Mouse (Mus musculus) erythroblast, embryonic 14.5 days (primary cell): ENCODE measurements around the gene Stab2. TPM values are rescaled to one million over a fixed set of nuclear protein-coding genes. Genes with fewer than 3 reads are reported as not detected.

Experiments used
- H3K27me3 ChIP-seq: 2 replicates; pipeline ENCODE4 v1.6.1; 2012; ENCODE audit warnings: inconsistent platforms; ENCODE audit not compliant: control insufficient read depth
- H3K36me3 ChIP-seq: 2 replicates; pipeline ENCODE4 v1.6.1; 2012; ENCODE audit warnings: mild to moderate bottlenecking, inconsistent platforms; ENCODE audit not compliant: control insufficient read depth
- H3K4me1 ChIP-seq: 2 replicates; pipeline ENCODE4 v1.6.1; 2012; ENCODE audit warnings: inconsistent platforms; ENCODE audit not compliant: control insufficient read depth
- H3K4me3 ChIP-seq: replicated peaks from 2 replicates; pipeline ENCODE3; 2012; ENCODE audit warnings: moderate library complexity, mild to moderate bottlenecking, inconsistent platforms
- H3K9me3 ChIP-seq: 2 replicates; pipeline ENCODE4 v1.6.1; 2012; ENCODE audit warnings: low read length, inconsistent platforms, mixed read lengths; ENCODE audit not compliant: control insufficient read depth
- GATA1 ChIP-seq: IDR thresholded peaks from 2 replicates; pipeline ENCODE4 v1.6.1; 2012; ENCODE audit warnings: low read length, inconsistent platforms, mixed read lengths
- TAL1 ChIP-seq: IDR thresholded peaks from 3 replicates; pipeline ENCODE4 v1.6.1; 2012; ENCODE audit warnings: low read length, inconsistent platforms, mixed read lengths
- polyA plus RNA-seq: library from polyadenylated mRNA; stranded (reverse); fragments of >175 nt; gene quantifications from 2 replicates; pipeline ENCODE4 v1.2.3, GENCODE M21; 2012

The Stab2 gene
- polyA plus RNA-seq, 1 experiment, result 0.06 TPM

DNA sequence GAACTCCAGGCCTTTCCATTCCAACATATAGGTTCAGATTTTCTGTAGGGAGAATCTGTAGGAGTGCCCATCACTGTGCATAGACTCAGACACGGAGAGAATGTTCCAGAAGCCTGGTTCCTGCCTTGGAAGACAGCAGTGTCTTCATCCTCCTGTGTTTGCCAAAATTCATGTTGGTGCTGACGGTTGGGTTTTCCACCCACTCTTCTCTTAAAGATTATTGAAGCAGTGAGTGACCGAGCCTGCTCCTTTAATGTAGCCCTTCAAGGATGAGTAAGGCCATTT, 332 bp upstream of the Stab2 start:
- Histone ChIP-seq H3K36me3 (no peaks in the 10 kb centered on the region), H3K9me3 (no peaks in the 10 kb centered on the region), H3K4me1 (no peaks in the 10 kb centered on the region), H3K27me3 (no peaks in the 10 kb centered on the region), H3K4me3 (no peak overlapping the region)
- no peak for TF ChIP-seq TAL1
- TF ChIP-seq GATA1, result no peak

DNA sequence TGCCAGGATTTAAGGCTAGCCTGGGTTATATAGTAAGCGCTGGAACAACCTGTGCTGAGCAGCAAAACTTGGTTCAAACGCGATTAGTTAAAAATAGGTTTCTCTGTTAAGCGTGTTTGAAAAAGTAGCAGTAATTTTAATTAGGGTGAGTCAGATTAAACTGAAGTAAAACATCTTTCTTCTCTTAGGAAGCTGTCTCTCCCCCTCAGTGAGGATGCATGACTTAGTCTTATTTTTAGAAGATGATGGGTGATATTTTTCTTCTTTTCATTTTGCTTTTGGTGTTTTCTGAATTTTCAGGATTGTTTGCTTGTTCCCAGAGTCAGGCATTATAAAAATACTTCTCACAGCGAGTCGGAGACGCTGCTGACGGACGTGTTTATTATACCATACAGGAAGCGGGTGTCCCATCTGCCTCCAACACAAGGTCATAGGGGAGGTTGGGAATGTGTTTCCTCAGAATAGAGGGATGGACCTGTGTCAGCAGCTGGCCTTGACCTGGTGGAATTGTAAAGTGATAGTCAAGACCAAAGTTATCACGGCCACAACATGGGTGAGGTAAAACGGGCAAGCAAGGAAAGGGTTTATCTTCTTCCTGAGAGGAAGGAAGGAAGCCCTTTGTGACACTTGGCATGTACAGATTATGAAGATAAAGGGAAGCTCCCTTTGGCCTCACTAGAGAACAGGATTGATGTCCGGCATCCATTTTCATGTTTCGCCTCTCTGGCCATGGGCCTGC, 15.4 kb downstream of the Stab2 start:
- Histone ChIP-seq H3K36me3 (no peaks in the 10 kb centered on the region), H3K4me3 (no peak overlapping the region), H3K4me1 (no peaks in the 10 kb centered on the region), H3K27me3 (no peaks in the 10 kb centered on the region; the same call in 1 of the 2 replicates), H3K9me3 (no peaks in the 10 kb centered on the region)
- no peak for TF ChIP-seq GATA1
- TF ChIP-seq TAL1, result no peak

DNA sequence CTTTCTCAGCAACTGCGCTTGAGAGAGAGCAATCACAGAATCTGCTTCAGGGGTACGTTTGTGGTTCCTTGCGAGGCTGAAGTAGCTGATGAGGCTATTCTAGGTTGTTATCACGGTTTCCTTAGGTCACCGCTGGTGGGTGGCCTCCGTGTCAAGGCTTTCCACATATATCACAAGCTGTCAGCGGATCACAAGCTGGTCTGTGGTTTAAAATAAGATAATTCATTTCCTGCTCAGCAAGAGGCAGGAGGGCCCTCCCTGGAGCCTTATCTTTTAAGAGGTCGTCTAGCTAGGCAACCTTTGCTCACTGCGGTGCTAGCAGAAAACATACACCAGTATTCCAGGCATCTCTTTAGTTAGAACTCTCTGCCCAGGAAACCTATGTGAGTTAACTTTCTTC, 17.2 kb downstream of the Stab2 start:
- TF ChIP-seq TAL1 (no peak), GATA1 (no peak)
- Histone ChIP-seq H3K4me3 (no peak overlapping the region), H3K4me1 (no peaks in the 10 kb centered on the region), H3K36me3 (no peaks in the 10 kb centered on the region), H3K27me3 (no peaks in the 10 kb centered on the region; the same call in 1 of the 2 replicates), H3K9me3 (no peaks in the 10 kb centered on the region)

DNA sequence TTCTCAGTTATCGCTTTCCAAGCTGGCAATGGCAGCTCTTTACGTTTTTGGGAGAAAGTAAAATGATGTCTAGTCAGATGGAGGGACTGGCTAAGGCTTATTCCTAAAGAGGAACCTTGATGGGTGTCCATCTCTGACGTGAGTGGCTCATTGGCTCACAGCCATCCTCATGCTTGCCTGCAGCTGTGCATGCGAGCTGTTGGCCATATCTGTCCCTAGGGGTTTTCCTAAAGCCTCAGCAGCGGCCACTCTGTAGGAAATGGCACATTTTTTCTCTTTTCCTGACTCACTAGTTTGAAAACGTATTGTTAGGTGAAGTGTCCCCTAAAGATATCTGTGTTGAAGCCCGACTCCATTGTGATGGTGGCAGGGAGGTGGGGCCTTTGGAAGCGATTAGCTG, 18.0 kb downstream of the Stab2 start:
- H3K36me3 ChIP-seq, result no peaks in the 10 kb centered on the region
- H3K9me3 ChIP-seq, result no peaks in the 10 kb centered on the region
- no peaks in the 10 kb centered on the region; the same call in 1 of the 2 replicates for H3K27me3 ChIP-seq
- no peak overlapping the region for H3K4me3 ChIP-seq
- TF ChIP-seq GATA1 (no peak), TAL1 (no peak)
- no peaks in the 10 kb centered on the region for H3K4me1 ChIP-seq

DNA sequence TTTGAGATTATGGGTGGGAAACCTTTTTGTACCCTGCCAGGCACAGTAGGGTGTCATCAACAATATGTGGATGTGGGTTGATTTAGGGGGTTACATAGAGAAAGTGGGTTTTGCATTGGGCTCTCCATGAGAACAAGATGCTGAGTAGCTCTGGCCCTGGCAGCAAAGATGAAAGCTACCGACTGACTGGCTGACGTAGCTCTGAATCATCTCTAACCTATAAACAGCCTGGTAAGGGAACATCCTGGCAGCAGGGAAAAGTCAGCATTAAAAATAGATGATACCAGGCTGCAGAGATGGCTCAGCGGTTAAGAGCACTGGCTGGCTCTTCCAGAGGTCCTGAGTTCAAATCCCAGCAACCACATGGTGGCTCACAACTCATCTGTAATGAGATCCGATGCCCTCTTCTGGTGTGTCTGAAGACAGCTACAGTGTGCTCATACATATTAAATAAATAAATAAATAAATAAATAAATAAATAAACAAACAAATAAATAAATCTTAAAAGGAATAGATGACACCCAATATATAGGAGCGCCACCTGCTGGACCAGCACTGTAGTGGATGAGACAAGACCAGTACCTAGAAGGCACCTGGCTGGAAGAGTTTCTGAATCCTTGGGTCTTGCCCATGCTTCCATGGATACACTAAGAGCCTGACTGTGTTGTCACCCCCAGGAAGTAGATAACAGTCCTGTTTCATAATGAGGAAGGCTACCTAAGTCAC, 31.7 kb downstream of the Stab2 start:
- Histone ChIP-seq H3K36me3 (no peaks in the 10 kb centered on the region), H3K9me3 (no peaks in the 10 kb centered on the region), H3K4me3 (no peak overlapping the region), H3K4me1 (no peaks in the 10 kb centered on the region; the same call in 1 of the 2 replicates), H3K27me3 (peaks cover 2% of the 10 kb centered on the region; the same call in 1 of the 2 replicates)
- TF ChIP-seq TAL1, result no peak
- no peak for TF ChIP-seq GATA1

DNA sequence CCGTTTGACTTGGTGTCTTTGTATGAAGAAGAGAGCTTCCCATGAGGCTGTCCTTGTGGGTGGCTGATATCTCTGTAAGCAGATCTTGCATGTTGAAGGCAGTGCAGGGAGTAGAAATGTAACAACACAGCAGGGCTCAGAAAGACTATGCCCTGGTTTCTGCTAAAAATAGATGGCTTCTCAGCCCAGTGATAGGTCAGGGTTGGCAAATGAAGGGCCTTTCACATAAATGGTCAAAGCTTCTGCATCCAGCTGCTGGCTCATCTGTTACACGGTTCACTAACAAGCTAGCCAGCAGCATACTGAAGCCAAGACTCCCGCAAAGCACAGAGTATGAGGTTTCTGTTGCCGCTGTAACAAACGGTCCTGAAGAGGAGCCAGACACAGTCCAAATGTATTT, 34.5 kb downstream of the Stab2 start:
- no peak for TF ChIP-seq GATA1
- TF ChIP-seq TAL1, result no peak
- no peaks in the 10 kb centered on the region for H3K9me3 ChIP-seq
- H3K4me3 ChIP-seq, result no peak overlapping the region

DNA sequence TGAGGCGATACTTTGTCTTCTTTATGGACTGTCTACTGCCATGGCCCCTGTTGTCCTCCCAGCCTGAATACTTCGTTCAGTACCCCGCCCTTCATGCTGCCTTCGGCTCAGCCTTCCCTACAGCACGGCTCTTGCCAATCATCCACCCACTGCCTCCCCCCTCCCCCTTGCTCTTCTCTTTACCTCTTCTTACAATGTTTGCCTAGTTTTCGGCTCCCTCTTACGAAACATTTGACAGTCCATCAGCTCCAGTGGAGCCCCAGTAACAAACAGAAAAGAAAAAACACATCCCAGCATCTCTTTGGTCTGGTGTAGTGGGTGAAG, 35.4 kb downstream of the Stab2 start:
- no peaks in the 10 kb centered on the region for H3K36me3 ChIP-seq
- no peaks in the 10 kb centered on the region for H3K9me3 ChIP-seq
- H3K4me1 ChIP-seq, result no peaks in the 10 kb centered on the region; the same call in 1 of the 2 replicates
- peaks cover 2% of the 10 kb centered on the region; the same call in 1 of the 2 replicates for H3K27me3 ChIP-seq
- TF ChIP-seq GATA1 (no peak), TAL1 (no peak)
- no peak overlapping the region for H3K4me3 ChIP-seq

More for the DNA sequence above, 34.5 kb downstream of the Stab2 start:
- Histone ChIP-seq H3K36me3 (no peaks in the 10 kb centered on the region), H3K4me1 (no peaks in the 10 kb centered on the region; the same call in 1 of the 2 replicates), H3K27me3 (peaks cover 2% of the 10 kb centered on the region; the same call in 1 of the 2 replicates)

DNA sequence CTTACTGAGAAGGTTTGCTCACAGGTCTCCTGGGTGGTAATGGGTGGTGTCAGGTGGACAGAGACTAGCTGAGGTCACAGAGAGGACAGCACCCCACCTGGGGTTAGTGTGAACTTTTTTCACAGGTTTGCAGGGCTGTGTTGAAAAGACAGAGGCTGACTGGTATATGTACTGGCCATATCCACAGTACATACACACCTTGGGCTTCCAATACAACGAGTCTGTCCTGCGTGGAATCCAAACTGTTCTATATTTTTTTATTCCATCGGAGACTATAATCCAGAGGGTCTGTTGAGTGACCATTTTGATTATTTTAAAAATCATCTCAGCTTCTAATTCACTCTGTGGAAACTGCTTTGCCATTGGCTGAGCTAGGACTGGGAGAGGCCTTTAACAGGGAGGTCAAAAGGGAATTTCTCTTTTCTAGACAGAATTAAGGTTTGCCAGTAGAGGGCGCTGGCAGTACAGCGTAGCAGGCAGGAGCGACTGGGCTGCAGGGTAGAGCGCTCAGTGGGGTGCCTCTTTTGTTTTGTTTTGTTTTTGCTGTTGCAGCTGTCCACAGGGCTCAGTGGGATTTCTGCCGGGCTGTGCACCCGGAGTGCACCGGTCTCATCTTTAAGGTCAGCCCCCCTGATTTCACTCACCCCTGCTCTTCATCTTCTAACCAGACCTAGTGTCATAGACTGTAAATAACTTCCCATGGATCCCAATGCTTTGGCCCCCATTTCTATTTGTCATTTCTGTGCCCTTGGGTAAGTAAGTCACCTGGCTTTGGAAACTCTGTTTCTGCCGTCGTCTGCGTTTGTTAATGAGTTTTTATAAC, 35.9 kb downstream of the Stab2 start:
- Histone ChIP-seq H3K9me3 (no peaks in the 10 kb centered on the region), H3K36me3 (no peaks in the 10 kb centered on the region), H3K4me1 (no peaks in the 10 kb centered on the region; the same call in 1 of the 2 replicates), H3K27me3 (peaks cover 2% of the 10 kb centered on the region; the same call in 1 of the 2 replicates), H3K4me3 (no peak overlapping the region)
- TF ChIP-seq TAL1 (no peak), GATA1 (no peak)

DNA sequence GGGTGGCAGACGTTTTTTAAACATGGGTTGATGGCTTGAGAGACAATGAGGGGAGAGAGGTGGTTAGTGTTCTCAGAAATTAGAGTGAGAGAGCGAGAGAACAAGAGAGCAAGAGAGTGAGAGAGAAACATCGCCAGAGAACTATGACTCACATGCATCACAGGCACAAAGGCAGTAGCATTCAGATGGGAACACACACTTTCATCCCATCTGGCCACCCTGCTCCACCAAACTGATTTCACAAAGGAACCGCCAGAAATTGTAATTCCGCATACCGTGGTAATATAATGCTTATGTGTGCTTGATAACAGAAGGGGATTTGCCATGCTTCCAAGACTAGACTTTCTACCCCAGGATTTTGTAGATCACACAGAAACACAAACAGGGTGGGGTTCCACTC, 38.5 kb downstream of the Stab2 start:
- TF ChIP-seq GATA1, result no peak
- no peak for TF ChIP-seq TAL1
- H3K9me3 ChIP-seq, result no peaks in the 10 kb centered on the region
- peaks cover 2% of the 10 kb centered on the region; the same call in 1 of the 2 replicates for H3K27me3 ChIP-seq
- H3K4me3 ChIP-seq, result no peak overlapping the region
- H3K4me1 ChIP-seq, result no peaks in the 10 kb centered on the region; the same call in 1 of the 2 replicates
- no peaks in the 10 kb centered on the region for H3K36me3 ChIP-seq
